Mouse (Mus musculus): Measurements from ENCODE around the gene Rrp9. TPM values are rescaled to one million over a fixed set of nuclear protein-coding genes. Genes with fewer than 3 reads are reported as not detected.

Rrp9 gene
- polyA plus RNA-seq, 1 experiment from 2014 or later: 29.7 TPM

- Histone ChIP-seq H3K4me1 (peaks cover 73% of the 10 kb centered on the region), H3K36me3 (no peaks in the 10 kb centered on the region), H3K27ac (replicated peaks) (no peak overlapping the region), H3K9ac (peak overlapping the region; percentile 64; the same call in 1 of the 2 replicates), H3K9me3 (no peaks in the 10 kb centered on the region), H3K4me2 (peak overlapping the region; percentile 30; the same call in 1 of the 2 replicates), H3K27me3 (replicated peaks) (peaks cover 3% of the 10 kb centered on the region; the same call in 1 of the 2 replicates), H3K4me3 (no peak overlapping the region)
- 85% methylated on average over 8 of the region's 8 CpGs for WGBS
- no peak for ATAC-seq (ENCODE audit: extremely low read depth, insufficient number of reproducible peaks, low FRiP score, low TSS enrichment)
Observed at GRCm38 (mm10) chr9:106449947-106450346, 25.8 kb upstream of the Rrp9 start.

- peaks cover 80% of the 10 kb centered on the region for H3K4me1 ChIP-seq
- 12% methylated on average over 9 of the region's 9 CpGs for WGBS
Observed at GRCm38 (mm10) chr9:106450661-106451060, 25.1 kb upstream of the Rrp9 start.

GRCm38 (mm10) chr9:106451298-106451697 lies 24.5 kb upstream of the Rrp9 start:
- H3K27ac ChIP-seq (replicated peaks): no peak overlapping the region

More at GRCm38 (mm10) chr9:106450661-106451060, 25.1 kb upstream of the Rrp9 start:
- Histone ChIP-seq H3K9ac (peak overlapping the region; percentile 64), H3K36me3 (no peaks in the 10 kb centered on the region), H3K27ac (replicated peaks) (peak overlapping the region; percentile 59; the same call in 1 of the 2 replicates), H3K27me3 (replicated peaks) (peaks cover 3% of the 10 kb centered on the region; the same call in 1 of the 2 replicates), H3K9me3 (no peaks in the 10 kb centered on the region), H3K4me3 (no peak overlapping the region), H3K4me2 (peak overlapping the region; percentile 30)
- ATAC-seq (ENCODE audit: extremely low read depth, insufficient number of reproducible peaks, low FRiP score, low TSS enrichment): no peak

GRCm38 (mm10) chr9:106451899-106452298 lies 23.9 kb upstream of the Rrp9 start:
- no peak for ATAC-seq (ENCODE audit: extremely low read depth, insufficient number of reproducible peaks, low FRiP score, low TSS enrichment)
- Histone ChIP-seq H3K9me3 (no peaks in the 10 kb centered on the region), H3K4me1 (peaks cover 82% of the 10 kb centered on the region), H3K4me2 (no peak overlapping the region), H3K36me3 (no peaks in the 10 kb centered on the region), H3K4me3 (no peak overlapping the region), H3K27me3 (replicated peaks) (peaks cover 3% of the 10 kb centered on the region; the same call in 1 of the 2 replicates), H3K27ac (replicated peaks) (no peak overlapping the region), H3K9ac (no peak overlapping the region; the same call in 1 of the 2 replicates)
- 43% methylated on average over 2 of the region's 2 CpGs for WGBS

More at GRCm38 (mm10) chr9:106451298-106451697, 24.5 kb upstream of the Rrp9 start:
- Histone ChIP-seq H3K4me2 (peak overlapping the region; percentile 30), H3K4me1 (peaks cover 82% of the 10 kb centered on the region), H3K9ac (peak overlapping the region; percentile 64; the same call in 1 of the 2 replicates), H3K4me3 (no peak overlapping the region), H3K36me3 (no peaks in the 10 kb centered on the region), H3K9me3 (no peaks in the 10 kb centered on the region), H3K27me3 (replicated peaks) (peaks cover 3% of the 10 kb centered on the region; the same call in 1 of the 2 replicates)
- WGBS: 67% methylated on average over 11 of the region's 11 CpGs
- ATAC-seq (ENCODE audit: extremely low read depth, insufficient number of reproducible peaks, low FRiP score, low TSS enrichment): no peak

GRCm38 (mm10) chr9:106452351-106452750 lies 23.4 kb upstream of the Rrp9 start:
- no peaks in the 10 kb centered on the region for H3K36me3 ChIP-seq
- H3K4me3 ChIP-seq: peak overlapping the region; percentile 68; the same call in 1 of the 2 replicates
- H3K27me3 ChIP-seq (replicated peaks): peaks cover 3% of the 10 kb centered on the region; the same call in 1 of the 2 replicates
- H3K4me2 ChIP-seq: peak overlapping the region; percentile 95
- ATAC-seq (ENCODE audit: extremely low read depth, insufficient number of reproducible peaks, low FRiP score, low TSS enrichment): no peak
- no peaks in the 10 kb centered on the region for H3K9me3 ChIP-seq
- peaks cover 84% of the 10 kb centered on the region for H3K4me1 ChIP-seq
- H3K9ac ChIP-seq: 0 out of 2 replicates have a peak overlapping the region, but pooled peaks have one; percentile 88
- WGBS: 44% methylated on average over 6 of the region's 6 CpGs
- H3K27ac ChIP-seq (replicated peaks): peak overlapping the region; percentile 84

GRCm38 (mm10) chr9:106452821-106453220 lies 22.9 kb upstream of the Rrp9 start:
- Histone ChIP-seq H3K9me3 (no peaks in the 10 kb centered on the region), H3K4me1 (peaks cover 86% of the 10 kb centered on the region), H3K4me3 (peak overlapping the region; percentile 68), H3K9ac (peak overlapping the region; percentile 88), H3K27ac (replicated peaks) (peak overlapping the region; percentile 84), H3K36me3 (0 out of 2 replicates have a peak, but pooled peaks cover 1% of the 10 kb centered on the region), H3K4me2 (peak overlapping the region; percentile 95), H3K27me3 (replicated peaks) (peaks cover 3% of the 10 kb centered on the region; the same call in 1 of the 2 replicates)
- no peak for ATAC-seq (ENCODE audit: extremely low read depth, insufficient number of reproducible peaks, low FRiP score, low TSS enrichment)
- 5% methylated on average over 6 of the region's 7 CpGs for WGBS

- Histone ChIP-seq H3K9ac (peak within 1 kb of the TSS; percentile 88), H3K9me3 (no peaks in the 10 kb centered on the region), H3K4me1 (peaks cover 87% of the 10 kb centered on the region), H3K4me2 (peak within 1 kb of the TSS; percentile 95), H3K4me3 (peak within 1 kb of the TSS; percentile 68), H3K27me3 (replicated peaks) (peaks cover 3% of the 10 kb centered on the region; the same call in 1 of the 2 replicates), H3K27ac (replicated peaks) (peak within 1 kb of the TSS; percentile 84), H3K36me3 (0 out of 2 replicates have a peak, but pooled peaks cover 8% of the 10 kb centered on the region)
- peak; percentile 58 for ATAC-seq (ENCODE audit: extremely low read depth, insufficient number of reproducible peaks, low FRiP score, low TSS enrichment)
- under 1% methylated on average over 38 of the region's 74 CpGs for WGBS
Observed at GRCm38 (mm10) chr9:106453271-106454070, 22.3 kb upstream of the Rrp9 start, which contains the start of gene Pcbp4. Gene Pcbp4, plus strand, starts transcription at chr9:106453291.

- ATAC-seq (ENCODE audit: extremely low read depth, insufficient number of reproducible peaks, low FRiP score, low TSS enrichment): no peak; the same call in 1 of the 2 replicates
- 2% methylated on average over 16 of the region's 20 CpGs for WGBS
- no peaks in the 10 kb centered on the region for H3K9me3 ChIP-seq
- H3K4me2 ChIP-seq: peak overlapping the region; percentile 95
- H3K4me3 ChIP-seq: peak overlapping the region; percentile 68
- peaks cover 3% of the 10 kb centered on the region; the same call in 1 of the 2 replicates for H3K27me3 ChIP-seq (replicated peaks)
- H3K4me1 ChIP-seq: peaks cover 88% of the 10 kb centered on the region
- peak overlapping the region; percentile 88 for H3K9ac ChIP-seq
- peaks cover 8% of the 10 kb centered on the region; the same call in 1 of the 2 replicates for H3K36me3 ChIP-seq
- peak overlapping the region; percentile 84 for H3K27ac ChIP-seq (replicated peaks)
Observed at GRCm38 (mm10) chr9:106454071-106454761, 21.5 kb upstream of the Rrp9 start.

- ATAC-seq (ENCODE audit: extremely low read depth, insufficient number of reproducible peaks, low FRiP score, low TSS enrichment): no peak
- Histone ChIP-seq H3K36me3 (peaks cover 13% of the 10 kb centered on the region), H3K4me3 (peak overlapping the region; percentile 68), H3K27me3 (replicated peaks) (peaks cover 3% of the 10 kb centered on the region; the same call in 1 of the 2 replicates), H3K4me2 (peak overlapping the region; percentile 95), H3K9ac (peak overlapping the region; percentile 88), H3K4me1 (peaks cover 83% of the 10 kb centered on the region), H3K9me3 (no peaks in the 10 kb centered on the region), H3K27ac (replicated peaks) (peak overlapping the region; percentile 84)
- 3% methylated on average over 17 of the region's 17 CpGs for WGBS
Observed at GRCm38 (mm10) chr9:106454888-106455681, 20.7 kb upstream of the Rrp9 start.

GRCm38 (mm10) chr9:106456325-106457162 lies 19.2 kb upstream of the Rrp9 start:
- Histone ChIP-seq H3K36me3 (peaks cover 27% of the 10 kb centered on the region), H3K27ac (replicated peaks) (peak overlapping the region; percentile 84), H3K4me1 (peaks cover 68% of the 10 kb centered on the region), H3K4me2 (peak overlapping the region; percentile 95), H3K9me3 (no peaks in the 10 kb centered on the region), H3K9ac (peak overlapping the region; percentile 88), H3K27me3 (replicated peaks) (no peaks in the 10 kb centered on the region), H3K4me3 (peak overlapping the region; percentile 68)
- 39% methylated on average over 15 of the region's 15 CpGs for WGBS
- no peak for ATAC-seq (ENCODE audit: extremely low read depth, insufficient number of reproducible peaks, low FRiP score, low TSS enrichment)

Data from heart, embryonic 13.5 days (tissue).